Mouse (Mus musculus) gastrocnemius, postnatal 36 days (tissue): ENCODE results near the gene Sarm1. TPM values are rescaled to one million over a fixed set of nuclear protein-coding genes. Genes with fewer than 3 reads are reported as not detected.

Source experiments
- DNase-seq, 2 experiments: peaks; one replicate each; pipeline ENCODE4 v3.0.0; 2022
- intact Hi-C: fragments of 180-260 bp; cut with DNase I; formaldehyde crosslinking; loops from one replicate; pipeline ENCODE4 v1.15.1; 2025
- total RNA-seq, 2 experiments: library from RNA; stranded (reverse); gene quantifications; 2 replicates each; pipeline ENCODE4 v1.2.3; 2021

Gene Sarm1
- total RNA-seq, 2 experiments from 2014 or later: 0.69 to 1.1 TPM

GRCm38 (mm10) chr11:78513106-78513790, 15.7 kb upstream of the Sarm1 start:
- DNase-seq: no peak
- intact Hi-C loops: loop anchor here (2.0 kb wide), 1 partner anchor 24 kb away; the partner anchor contains the start of genes Ift20 and Tnfaip1

- peak; percentile 80 to 88 for DNase-seq
- intact Hi-C loops: loop anchor here (2.0 kb wide), 1 partner anchor 25 kb away; the partner anchor contains the start of genes Ift20 and Tnfaip1
Observed at GRCm38 (mm10) chr11:78512025-78512957, 14.7 kb upstream of the Sarm1 start, which contains the start of the genes Tmem199 and Poldip2. Gene Tmem199 (minus strand): TSS chr11:78512172. Gene Poldip2 (plus strand): TSS chr11:78512193.

- DNase-seq: no peak
- intact Hi-C loops: no loop called here
Observed at GRCm38 (mm10) chr11:78509148-78509547, 11.6 kb upstream of the Sarm1 start.

GRCm38 (mm10) chr11:78505430-78505829, 7.9 kb upstream of the Sarm1 start:
- intact Hi-C loops: no loop called here
- no peak for DNase-seq

- DNase-seq: no peak
- intact Hi-C loops: no loop called here
Observed at GRCm38 (mm10) chr11:78502909-78503650, 5.5 kb upstream of the Sarm1 start, which contains the start of gene Sebox. Gene Sebox (plus strand): TSS chr11:78503447.

- DNase-seq: no peak
- intact Hi-C loops: no loop called here
Observed at GRCm38 (mm10) chr11:78501529-78501928, 4.0 kb upstream of the Sarm1 start.

GRCm38 (mm10) chr11:78500623-78501202, 3.2 kb upstream of the Sarm1 start:
- intact Hi-C loops: no loop called here
- DNase-seq: no peak

- intact Hi-C loops: no loop called here
Observed at GRCm38 (mm10) chr11:78499543-78499942, 2.0 kb upstream of the Sarm1 start.

GRCm38 (mm10) chr11:78499004-78499403, 1.4 kb upstream of the Sarm1 start, which contains the start of gene Vtn:
Gene Vtn (plus strand): TSS chr11:78499091.
- DNase-seq: peak; percentile 50 to 63
- intact Hi-C loops: no loop called here

More at GRCm38 (mm10) chr11:78499543-78499942, 2.0 kb upstream of the Sarm1 start:
- DNase-seq: no peak

- DNase-seq: no peak
Observed at GRCm38 (mm10) chr11:78497071-78497541, 448 bp downstream of the Sarm1 start.

GRCm38 (mm10) chr11:78495904-78496303, 1.6 kb downstream of the Sarm1 start:
- DNase-seq: no peak

More at GRCm38 (mm10) chr11:78497071-78497541, 448 bp downstream of the Sarm1 start:
- intact Hi-C loops: no loop called here

GRCm38 (mm10) chr11:78490781-78491241, 6.7 kb downstream of the Sarm1 start:
- intact Hi-C loops: no loop called here
- no peak for DNase-seq

More at GRCm38 (mm10) chr11:78495904-78496303, 1.6 kb downstream of the Sarm1 start:
- intact Hi-C loops: no loop called here

GRCm38 (mm10) chr11:78488168-78488567, 9.4 kb downstream of the Sarm1 start:
- intact Hi-C loops: no loop called here
- DNase-seq: peak; percentile 44 to 69

- DNase-seq: no peak
- intact Hi-C loops: no loop called here
Observed at GRCm38 (mm10) chr11:78483639-78484038, 13.9 kb downstream of the Sarm1 start.

GRCm38 (mm10) chr11:78475289-78475688, 22.3 kb downstream of the Sarm1 start:
- no peak for DNase-seq
- intact Hi-C loops: no loop called here

- intact Hi-C loops: no loop called here
- DNase-seq: no peak
Observed at GRCm38 (mm10) chr11:78471326-78472103, 26.0 kb downstream of the Sarm1 start.

GRCm38 (mm10) chr11:78467932-78468331, 29.6 kb downstream of the Sarm1 start:
- intact Hi-C loops: no loop called here
- no peak for DNase-seq

- no peak for DNase-seq
- intact Hi-C loops: no loop called here
Observed at GRCm38 (mm10) chr11:78467515-78467914, 30.0 kb downstream of the Sarm1 start.
